Mouse (Mus musculus): Measurements from ENCODE around the gene Slc37a1.

Gene Slc37a1

GRCm38 (mm10) chr17:31294363-31295214 lies 8.0 kb downstream of the Slc37a1 start:
- DNase-seq (ENCODE audit: low spot score), result no peak

GRCm38 (mm10) chr17:31295215-31295891 lies 8.8 kb downstream of the Slc37a1 start:
- no peak for DNase-seq (ENCODE audit: low spot score)

GRCm38 (mm10) chr17:31295892-31296781 lies 9.5 kb downstream of the Slc37a1 start:
- DNase-seq (ENCODE audit: low spot score), result no peak

- no peak for DNase-seq (ENCODE audit: low spot score)
Measured at GRCm38 (mm10) chr17:31297521-31297939, 10.9 kb downstream of the Slc37a1 start.

- DNase-seq (ENCODE audit: low spot score), result no peak
Measured at GRCm38 (mm10) chr17:31298419-31299209, 12.0 kb downstream of the Slc37a1 start.

GRCm38 (mm10) chr17:31299981-31300380 lies 13.4 kb downstream of the Slc37a1 start:
- DNase-seq (ENCODE audit: low spot score), result no peak

- DNase-seq (ENCODE audit: low spot score), result no peak
Measured at GRCm38 (mm10) chr17:31300736-31301135, 14.1 kb downstream of the Slc37a1 start.

- DNase-seq (ENCODE audit: low spot score), result no peak
Measured at GRCm38 (mm10) chr17:31303401-31303800, 16.8 kb downstream of the Slc37a1 start.

GRCm38 (mm10) chr17:31304895-31305775 lies 18.5 kb downstream of the Slc37a1 start:
- DNase-seq (ENCODE audit: low spot score), result no peak

GRCm38 (mm10) chr17:31305776-31306120 lies 19.2 kb downstream of the Slc37a1 start:
- DNase-seq (ENCODE audit: low spot score), result no peak

GRCm38 (mm10) chr17:31307756-31308155 lies 21.2 kb downstream of the Slc37a1 start:
- no peak for DNase-seq (ENCODE audit: low spot score)

- no peak for DNase-seq (ENCODE audit: low spot score)
Measured at GRCm38 (mm10) chr17:31308291-31308816, 21.8 kb downstream of the Slc37a1 start.

GRCm38 (mm10) chr17:31309281-31309793 lies 22.7 kb downstream of the Slc37a1 start:
- no peak for DNase-seq (ENCODE audit: low spot score)

- DNase-seq (ENCODE audit: low spot score), result no peak
Measured at GRCm38 (mm10) chr17:31311047-31311446, 24.5 kb downstream of the Slc37a1 start.

- no peak for DNase-seq (ENCODE audit: low spot score)
Measured at GRCm38 (mm10) chr17:31312648-31313047, 26.1 kb downstream of the Slc37a1 start.

GRCm38 (mm10) chr17:31315046-31315792 lies 28.6 kb downstream of the Slc37a1 start:
- no peak for DNase-seq (ENCODE audit: low spot score)

GRCm38 (mm10) chr17:31315993-31316392 lies 29.4 kb downstream of the Slc37a1 start:
- no peak for DNase-seq (ENCODE audit: low spot score)

- no peak for DNase-seq (ENCODE audit: low spot score)
Measured at GRCm38 (mm10) chr17:31316998-31317397, 30.4 kb downstream of the Slc37a1 start.

Data from layer of hippocampus, adult 9-10 months (tissue).